Mouse (Mus musculus): Measurements from ENCODE around the gene Itpkb. TPM values are rescaled to one million over a fixed set of nuclear protein-coding genes. Genes with fewer than 3 reads are reported as not detected.
A peak's percentile ranks its signal among the peaks of the same experiment; 100 is the strongest.

The Itpkb gene
- polyA plus RNA-seq, 1 experiment from 2014 or later: 14.5 TPM

- Histone ChIP-seq H3K27ac (no peak overlapping the region), H3K9me3 (no peaks in the 10 kb centered on the region), H3K4me3 (replicated peaks) (no peak overlapping the region), H3K4me2 (no peak overlapping the region), H3K4me1 (replicated peaks) (peaks cover 38% of the 10 kb centered on the region), H3K9ac (replicated peaks) (no peak overlapping the region), H3K27me3 (no peaks in the 10 kb centered on the region), H3K36me3 (peaks cover 19% of the 10 kb centered on the region)
- ATAC-seq (ENCODE audit: insufficient number of reproducible peaks, insufficient read depth, low FRiP score, low TSS enrichment, low read depth): no peak
- WGBS: 63% methylated on average over 5 of the region's 5 CpGs
Measured at GRCm38 (mm10) chr1:180409771-180410170, 79.5 kb downstream of the Itpkb start.

GRCm38 (mm10) chr1:180410306-180410705 is 80.0 kb downstream of the Itpkb start:
- Histone ChIP-seq H3K4me1 (replicated peaks) (peaks cover 38% of the 10 kb centered on the region), H3K27ac (no peak overlapping the region), H3K9me3 (no peaks in the 10 kb centered on the region), H3K9ac (replicated peaks) (no peak overlapping the region), H3K4me3 (replicated peaks) (no peak overlapping the region), H3K4me2 (no peak overlapping the region), H3K27me3 (no peaks in the 10 kb centered on the region), H3K36me3 (peaks cover 24% of the 10 kb centered on the region)
- ATAC-seq (ENCODE audit: insufficient number of reproducible peaks, insufficient read depth, low FRiP score, low TSS enrichment, low read depth): no peak
- 74% methylated on average over 7 of the region's 7 CpGs for WGBS

GRCm38 (mm10) chr1:180415064-180415463 is 84.8 kb downstream of the Itpkb start:
- H3K27me3 ChIP-seq: no peaks in the 10 kb centered on the region
- H3K9me3 ChIP-seq: no peaks in the 10 kb centered on the region
- H3K36me3 ChIP-seq: peaks cover 71% of the 10 kb centered on the region
- no peak overlapping the region for H3K4me3 ChIP-seq (replicated peaks)
- H3K9ac ChIP-seq (replicated peaks): no peak overlapping the region
- H3K27ac ChIP-seq: no peak overlapping the region
- H3K4me2 ChIP-seq: no peak overlapping the region
- ATAC-seq (ENCODE audit: insufficient number of reproducible peaks, insufficient read depth, low FRiP score, low TSS enrichment, low read depth): no peak
- H3K4me1 ChIP-seq (replicated peaks): no peaks in the 10 kb centered on the region
- WGBS: 67% methylated on average over 4 of the region's 4 CpGs

- H3K4me2 ChIP-seq: no peak overlapping the region
- peaks cover 79% of the 10 kb centered on the region for H3K36me3 ChIP-seq
- 90% methylated on average over 7 of the region's 7 CpGs for WGBS
- no peaks in the 10 kb centered on the region for H3K9me3 ChIP-seq
- H3K4me1 ChIP-seq (replicated peaks): peaks cover 3% of the 10 kb centered on the region; the same call in 1 of the 2 replicates
- H3K27ac ChIP-seq: no peak overlapping the region
- no peak overlapping the region for H3K4me3 ChIP-seq (replicated peaks)
- H3K9ac ChIP-seq (replicated peaks): no peak overlapping the region
- no peaks in the 10 kb centered on the region for H3K27me3 ChIP-seq
- ATAC-seq (ENCODE audit: insufficient number of reproducible peaks, insufficient read depth, low FRiP score, low TSS enrichment, low read depth): no peak
Measured at GRCm38 (mm10) chr1:180415836-180416235, 85.6 kb downstream of the Itpkb start.

- Histone ChIP-seq H3K27me3 (no peaks in the 10 kb centered on the region), H3K4me3 (replicated peaks) (no peak overlapping the region), H3K9ac (replicated peaks) (no peak overlapping the region), H3K4me1 (replicated peaks) (peaks cover 14% of the 10 kb centered on the region), H3K27ac (no peak overlapping the region), H3K4me2 (no peak overlapping the region), H3K36me3 (peaks cover 89% of the 10 kb centered on the region), H3K9me3 (no peaks in the 10 kb centered on the region)
- no peak for ATAC-seq (ENCODE audit: insufficient number of reproducible peaks, insufficient read depth, low FRiP score, low TSS enrichment, low read depth)
- 47% methylated on average over 2 of the region's 2 CpGs for WGBS
Measured at GRCm38 (mm10) chr1:180417118-180417517, 86.8 kb downstream of the Itpkb start.

GRCm38 (mm10) chr1:180419059-180419458 is 88.8 kb downstream of the Itpkb start:
- Histone ChIP-seq H3K36me3 (peaks cover 94% of the 10 kb centered on the region), H3K9ac (replicated peaks) (no peak overlapping the region), H3K27ac (no peak overlapping the region), H3K4me1 (replicated peaks) (peaks cover 17% of the 10 kb centered on the region), H3K9me3 (no peaks in the 10 kb centered on the region), H3K4me3 (replicated peaks) (no peak overlapping the region), H3K4me2 (no peak overlapping the region), H3K27me3 (no peaks in the 10 kb centered on the region)
- ATAC-seq (ENCODE audit: insufficient number of reproducible peaks, insufficient read depth, low FRiP score, low TSS enrichment, low read depth): no peak
- 92% methylated on average over 2 of the region's 2 CpGs for WGBS

GRCm38 (mm10) chr1:180420496-180421164 is 90.3 kb downstream of the Itpkb start:
- Histone ChIP-seq H3K36me3 (peaks cover 84% of the 10 kb centered on the region), H3K4me1 (replicated peaks) (peaks cover 17% of the 10 kb centered on the region), H3K9me3 (no peaks in the 10 kb centered on the region), H3K4me2 (no peak overlapping the region), H3K27ac (0 out of 2 replicates have a peak overlapping the region, but pooled peaks have one; percentile 29), H3K27me3 (no peaks in the 10 kb centered on the region), H3K9ac (replicated peaks) (no peak overlapping the region), H3K4me3 (replicated peaks) (no peak overlapping the region)
- WGBS: 65% methylated on average over 8 of the region's 8 CpGs
- ATAC-seq (ENCODE audit: insufficient number of reproducible peaks, insufficient read depth, low FRiP score, low TSS enrichment, low read depth): no peak

- no peak overlapping the region for H3K4me3 ChIP-seq (replicated peaks)
- no peaks in the 10 kb centered on the region for H3K27me3 ChIP-seq
- 59% methylated on average over 25 of the region's 25 CpGs for WGBS
- H3K4me1 ChIP-seq (replicated peaks): peaks cover 17% of the 10 kb centered on the region
- 0 out of 2 replicates have a peak overlapping the region, but pooled peaks have one; percentile 29 for H3K27ac ChIP-seq
- ATAC-seq (ENCODE audit: insufficient number of reproducible peaks, insufficient read depth, low FRiP score, low TSS enrichment, low read depth): no peak
- H3K9me3 ChIP-seq: no peaks in the 10 kb centered on the region
- no peak overlapping the region for H3K4me2 ChIP-seq
- peaks cover 77% of the 10 kb centered on the region for H3K36me3 ChIP-seq
- no peak overlapping the region for H3K9ac ChIP-seq (replicated peaks)
Measured at GRCm38 (mm10) chr1:180421165-180421909, 91.1 kb downstream of the Itpkb start.

GRCm38 (mm10) chr1:180422076-180422828 is 92.0 kb downstream of the Itpkb start:
- peaks cover 17% of the 10 kb centered on the region for H3K4me1 ChIP-seq (replicated peaks)
- H3K9me3 ChIP-seq: no peaks in the 10 kb centered on the region
- peaks cover 68% of the 10 kb centered on the region for H3K36me3 ChIP-seq
- H3K27ac ChIP-seq: no peak overlapping the region
- WGBS: 37% methylated on average over 11 of the region's 11 CpGs
- no peak overlapping the region for H3K9ac ChIP-seq (replicated peaks)
- ATAC-seq (ENCODE audit: insufficient number of reproducible peaks, insufficient read depth, low FRiP score, low TSS enrichment, low read depth): no peak
- H3K4me2 ChIP-seq: no peak overlapping the region
- H3K27me3 ChIP-seq: no peaks in the 10 kb centered on the region
- H3K4me3 ChIP-seq (replicated peaks): no peak overlapping the region

- no peak for ATAC-seq (ENCODE audit: insufficient number of reproducible peaks, insufficient read depth, low FRiP score, low TSS enrichment, low read depth)
- Histone ChIP-seq H3K4me3 (replicated peaks) (no peak overlapping the region), H3K27ac (no peak overlapping the region), H3K36me3 (peaks cover 60% of the 10 kb centered on the region), H3K9ac (replicated peaks) (no peak overlapping the region), H3K4me1 (replicated peaks) (peaks cover 26% of the 10 kb centered on the region), H3K27me3 (no peaks in the 10 kb centered on the region), H3K4me2 (no peak overlapping the region), H3K9me3 (no peaks in the 10 kb centered on the region)
- WGBS: 62% methylated on average over 16 of the region's 16 CpGs
Measured at GRCm38 (mm10) chr1:180423008-180423639, 92.8 kb downstream of the Itpkb start.

GRCm38 (mm10) chr1:180423931-180424330 is 93.6 kb downstream of the Itpkb start:
- H3K36me3 ChIP-seq: peaks cover 52% of the 10 kb centered on the region
- WGBS: 70% methylated on average over 3 of the region's 3 CpGs
- H3K27ac ChIP-seq: no peak overlapping the region
- peaks cover 27% of the 10 kb centered on the region for H3K4me1 ChIP-seq (replicated peaks)
- H3K9ac ChIP-seq (replicated peaks): no peak overlapping the region
- no peaks in the 10 kb centered on the region for H3K9me3 ChIP-seq
- ATAC-seq (ENCODE audit: insufficient number of reproducible peaks, insufficient read depth, low FRiP score, low TSS enrichment, low read depth): no peak
- no peak overlapping the region for H3K4me3 ChIP-seq (replicated peaks)
- no peak overlapping the region for H3K4me2 ChIP-seq
- H3K27me3 ChIP-seq: no peaks in the 10 kb centered on the region
